Mouse (Mus musculus) right cerebral cortex, postnatal 10 days (tissue): ENCODE results near the gene Rnf24.
A peak's percentile ranks its signal among the peaks of the same experiment; 100 is the strongest.
"Not testable (repeated sequence)": the region's sequence is repeated elsewhere in the genome, so short reads cannot be mapped to it uniquely, and the experiment has no call there.

ENCODE experiments used
- DNase-seq, 2 experiments: peaks; one replicate each; pipeline ENCODE4 v3.0.0; 2021; ENCODE audit warnings: low spot score in 2 of 2

The Rnf24 gene

DNA sequence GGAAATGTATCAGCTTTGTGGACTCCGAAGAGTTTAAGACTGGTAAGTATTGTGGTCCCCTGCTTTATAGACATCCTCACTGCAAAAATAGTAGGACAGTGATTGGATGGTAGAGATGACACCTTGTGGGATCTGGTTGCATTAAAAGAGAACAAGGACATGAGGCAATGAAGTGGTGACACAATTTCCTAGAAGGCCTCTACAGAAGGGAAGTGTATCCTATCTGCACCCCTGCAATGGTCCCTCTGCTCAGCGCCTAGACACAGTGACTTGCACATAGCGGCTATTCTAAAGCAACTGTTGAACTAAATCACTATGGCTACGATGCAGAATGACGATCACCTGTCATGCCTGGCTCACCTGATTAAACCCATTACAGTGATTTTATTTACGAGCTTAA lies 15.1 kb downstream of the Rnf24 start:
- no peak for DNase-seq

GRCm38 (mm10) chr2:131330548-131330947 lies 22.1 kb downstream of the Rnf24 start:
- no peak for DNase-seq

- no peak for DNase-seq
Measured at GRCm38 (mm10) chr2:131328981-131329380, 23.7 kb downstream of the Rnf24 start.

GRCm38 (mm10) chr2:131326044-131326443 lies 26.6 kb downstream of the Rnf24 start:
- DNase-seq, result no peak

DNA sequence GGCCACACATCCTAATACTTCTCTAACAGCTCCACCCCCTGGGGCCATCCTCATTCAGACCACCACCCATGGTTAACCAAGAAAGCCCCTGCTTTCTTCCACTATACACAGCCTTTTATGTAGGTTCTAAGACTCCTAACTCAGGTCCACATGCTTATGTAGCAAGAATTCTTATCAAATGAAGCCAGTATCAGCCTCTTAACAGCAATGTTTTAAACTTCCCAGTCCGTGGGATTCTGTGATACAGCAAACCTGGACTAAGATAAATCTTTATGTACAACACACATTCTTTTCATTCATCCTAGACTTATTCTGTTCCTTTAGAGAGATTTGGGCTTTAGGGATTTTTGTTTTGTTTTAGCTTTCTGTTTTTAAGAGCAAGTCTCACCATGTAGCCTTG lies 29.0 kb downstream of the Rnf24 start:
- no peak for DNase-seq

DNA sequence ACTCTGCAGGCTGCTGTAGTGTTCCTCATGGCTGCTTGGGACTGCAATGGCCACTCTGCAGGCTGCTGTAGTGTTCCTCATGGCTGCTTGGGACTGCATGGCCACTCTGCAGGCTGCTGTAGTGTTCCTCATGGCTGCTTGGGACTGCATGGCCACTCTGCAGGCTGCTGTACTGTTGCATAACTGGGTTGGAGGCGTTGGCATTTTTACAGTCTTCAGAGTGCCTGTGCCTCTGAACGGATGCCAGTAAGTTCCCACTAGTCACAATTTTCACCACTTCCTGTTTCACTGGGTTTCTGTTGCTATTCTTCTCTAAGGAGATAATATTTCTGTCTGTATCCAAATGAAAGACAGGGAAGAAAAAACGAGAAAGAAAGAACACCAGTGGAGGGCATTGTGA lies 31.5 kb downstream of the Rnf24 start:
- peak; percentile 63 to 67 for DNase-seq

GRCm38 (mm10) chr2:131319401-131319800 lies 33.3 kb downstream of the Rnf24 start:
- no peak for DNase-seq

DNA sequence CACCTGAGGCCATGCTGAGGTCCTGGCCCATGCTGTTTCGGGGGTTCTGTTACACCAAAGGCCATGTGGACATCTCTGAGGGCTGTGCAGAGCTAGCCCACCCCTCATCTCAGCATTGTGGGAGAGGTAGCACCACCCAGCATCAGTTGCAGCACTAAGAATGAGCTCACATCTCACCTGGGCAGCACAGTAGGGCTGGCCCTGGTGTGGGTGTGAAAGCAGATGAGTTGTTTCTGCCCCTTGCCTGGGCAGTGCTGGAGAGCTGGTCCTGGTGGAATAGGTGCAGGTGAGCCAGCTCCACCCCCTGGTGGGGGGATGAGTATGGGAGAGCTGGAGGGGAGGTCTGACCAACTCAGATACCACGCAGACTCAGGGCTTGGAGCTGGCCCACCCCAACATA lies 36.5 kb downstream of the Rnf24 start:
- DNase-seq, result no peak

- no peak for DNase-seq
Measured at GRCm38 (mm10) chr2:131309296-131309695, 43.4 kb downstream of the Rnf24 start.

GRCm38 (mm10) chr2:131307822-131308221 lies 44.9 kb downstream of the Rnf24 start:
- DNase-seq, result no peak

GRCm38 (mm10) chr2:131307391-131307790 lies 45.3 kb downstream of the Rnf24 start:
- no peak for DNase-seq

GRCm38 (mm10) chr2:131305226-131305625 lies 47.5 kb downstream of the Rnf24 start:
- not testable (repeated sequence) for DNase-seq

GRCm38 (mm10) chr2:131304497-131304896 lies 48.2 kb downstream of the Rnf24 start:
- DNase-seq, result no peak

DNA sequence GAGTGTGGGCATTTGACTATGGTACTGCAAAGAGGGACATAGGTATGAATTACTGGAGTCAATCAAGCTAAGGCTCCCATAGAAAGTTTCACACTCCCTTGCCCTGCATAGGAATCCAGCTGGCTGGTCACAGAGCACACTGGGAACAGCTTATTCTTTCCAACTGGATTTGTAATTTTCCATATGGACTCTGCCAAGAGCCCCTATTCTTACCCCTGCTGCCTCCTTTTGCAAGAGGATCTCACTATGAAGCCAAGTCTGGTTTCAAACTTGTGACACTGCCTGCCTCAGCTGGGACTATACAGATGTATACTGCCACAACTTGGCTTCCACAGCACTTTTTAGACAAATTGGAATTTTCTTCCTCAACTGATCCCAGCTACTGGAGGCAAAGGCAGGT lies 51.1 kb downstream of the Rnf24 start:
- DNase-seq, result no peak

DNA sequence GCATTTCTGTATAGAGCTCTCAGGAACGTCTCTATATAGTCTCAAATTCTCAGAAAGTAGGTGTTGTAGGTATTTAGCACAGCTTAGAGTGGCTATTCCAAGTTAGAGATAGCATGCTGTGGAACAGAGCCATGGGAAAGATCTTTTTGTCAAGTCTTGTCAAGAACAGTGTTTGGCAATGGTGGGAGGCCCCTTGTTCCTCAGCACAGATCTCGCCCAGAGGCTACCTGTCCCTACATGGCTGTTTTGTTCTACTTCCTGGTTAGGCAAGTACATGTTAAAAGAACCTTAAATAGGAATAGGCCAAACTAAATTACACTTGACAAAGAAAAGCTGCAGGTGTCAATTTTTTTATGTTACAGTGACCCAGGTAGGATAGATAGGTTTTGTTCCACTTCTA lies 52.2 kb downstream of the Rnf24 start:
- no peak for DNase-seq

GRCm38 (mm10) chr2:131298674-131299073 lies 54.0 kb downstream of the Rnf24 start:
- DNase-seq, result not testable (repeated sequence)

GRCm38 (mm10) chr2:131296746-131297261 lies 55.9 kb downstream of the Rnf24 start:
- DNase-seq, result peak; percentile 73 to 79

DNA sequence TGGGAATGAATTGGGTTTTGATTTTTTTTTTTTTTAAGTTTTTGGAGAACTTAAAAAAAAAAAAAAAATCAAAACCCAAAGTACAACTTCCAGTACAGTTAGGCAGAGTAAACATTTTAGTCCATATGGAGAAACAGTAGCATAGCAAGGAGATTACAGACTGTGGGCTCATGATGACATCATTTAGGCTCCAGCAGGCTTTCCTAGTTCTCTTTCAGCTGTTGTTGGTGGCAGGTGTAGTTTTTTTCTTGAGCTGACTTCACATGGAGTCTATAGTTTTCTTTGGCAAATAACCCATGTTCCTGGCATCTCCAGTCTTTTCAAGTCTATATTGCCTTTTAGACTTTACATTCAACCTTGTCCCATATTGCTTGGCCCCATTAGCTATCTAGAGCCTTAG lies 62.0 kb downstream of the Rnf24 start:
- no peak for DNase-seq

- no peak for DNase-seq
Measured at GRCm38 (mm10) chr2:131286276-131286675, 66.4 kb downstream of the Rnf24 start.

DNA sequence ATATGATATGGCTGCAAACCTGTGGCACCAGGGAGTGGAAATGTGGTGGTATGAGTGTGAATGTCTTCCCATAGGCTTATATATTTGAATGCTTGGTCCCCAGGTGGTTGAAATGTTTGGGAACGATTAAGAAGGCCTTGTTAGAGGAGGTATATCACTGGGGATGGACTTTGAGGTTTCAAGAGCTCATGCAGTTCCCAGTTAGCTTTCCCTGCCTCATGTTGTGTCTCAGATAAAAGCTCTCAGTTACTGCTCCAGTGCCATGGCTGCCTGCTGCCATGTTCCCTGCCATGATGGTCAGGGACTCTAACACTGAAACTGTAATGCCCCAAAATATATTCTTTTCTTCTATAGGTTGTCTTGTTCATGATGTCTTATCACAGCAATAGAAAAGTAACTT lies 71.1 kb downstream of the Rnf24 start:
- DNase-seq, result no peak

DNA sequence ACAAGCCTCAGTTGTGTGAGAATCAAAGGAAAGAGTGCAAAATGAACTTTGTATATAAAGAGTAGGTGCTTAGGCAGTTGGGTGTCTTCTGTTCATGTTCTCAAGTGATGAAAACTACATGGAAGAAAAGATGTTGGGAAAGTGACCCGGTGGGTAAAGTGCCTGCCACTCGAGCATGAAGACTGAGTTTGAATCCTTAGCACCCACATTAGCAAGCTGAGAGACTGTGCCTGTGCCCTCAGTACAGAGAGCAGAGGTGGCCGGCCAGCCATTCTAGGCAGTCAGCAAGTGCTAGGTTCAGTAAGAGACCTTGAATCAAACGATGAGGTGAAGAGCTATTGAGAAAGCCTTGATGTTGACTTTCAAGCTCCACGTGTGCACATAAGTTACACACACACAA lies 76.0 kb downstream of the Rnf24 start:
- no peak for DNase-seq

DNA sequence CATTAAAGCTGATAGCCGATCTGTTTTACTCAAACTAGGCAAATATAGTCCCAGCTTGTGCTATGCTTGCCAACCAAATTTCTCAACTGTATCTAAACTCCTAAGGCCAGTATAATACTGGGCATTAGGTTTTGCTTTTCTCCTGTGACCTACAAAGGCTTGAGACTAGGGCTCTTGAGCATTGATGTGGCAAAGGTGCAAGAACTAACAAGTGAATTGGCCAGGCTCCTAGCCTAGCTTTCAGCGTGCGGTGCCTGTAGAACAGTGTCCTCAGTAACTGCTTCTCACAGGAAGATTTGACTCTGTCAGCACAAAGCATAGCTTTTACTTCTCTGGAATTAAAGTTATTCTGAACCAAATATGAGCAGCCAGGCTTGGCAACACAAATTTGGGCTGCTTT lies 77.2 kb downstream of the Rnf24 start:
- peak; percentile 35 to 55 for DNase-seq

DNA sequence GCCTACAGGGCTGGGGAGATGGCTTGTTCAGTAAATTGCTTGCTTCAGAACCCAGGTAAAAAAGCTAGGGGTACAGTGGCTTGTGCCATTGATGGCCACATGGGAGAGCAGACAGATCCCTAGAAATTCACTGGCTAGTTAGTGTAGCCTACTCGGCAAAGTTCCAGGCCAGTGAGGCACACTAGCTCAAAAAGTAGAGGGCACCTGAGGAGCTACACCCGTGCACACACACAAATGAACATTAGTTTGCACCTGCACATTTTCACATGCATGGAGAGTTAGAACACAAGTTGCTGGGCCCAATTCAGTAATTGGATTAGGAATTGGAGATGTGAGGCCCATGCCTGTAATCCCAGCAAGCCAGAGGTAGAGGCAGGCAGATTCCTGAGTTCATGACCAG lies 87.6 kb downstream of the Rnf24 start:
- DNase-seq, result no peak

DNA sequence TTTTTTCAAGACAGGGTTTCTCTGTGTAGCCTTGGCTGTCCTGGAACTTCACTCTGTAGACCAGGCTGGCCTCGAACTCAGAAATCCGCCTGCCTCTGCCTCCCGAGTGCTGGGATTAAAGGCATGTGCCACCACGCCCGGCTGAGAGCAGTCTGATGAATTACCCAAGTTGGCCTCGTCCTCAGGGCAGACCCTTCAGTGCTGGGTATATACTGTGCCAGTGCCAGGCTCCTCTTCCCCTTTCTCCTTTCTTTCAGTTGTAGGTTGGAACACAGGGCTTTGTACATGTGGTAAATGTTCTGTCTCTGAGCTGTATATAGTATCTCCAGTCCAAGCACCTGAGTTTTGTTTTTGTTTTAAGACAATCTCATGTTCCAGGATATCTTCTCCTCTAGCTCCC lies 88.7 kb downstream of the Rnf24 start:
- DNase-seq, result no peak
